Mouse (Mus musculus) heart, postnatal 36 days (tissue): ENCODE measurements around the gene Lrp11. TPM values are rescaled to one million over a fixed set of nuclear protein-coding genes. Genes with fewer than 3 reads are reported as not detected.

Experiments
- DNase-seq, 2 experiments: peaks; one replicate each; pipeline ENCODE4 v3.0.0; 2021 to 2022
- intact Hi-C: fragments of 180-260 bp; cut with DNase I; formaldehyde crosslinking; loops from one replicate; pipeline ENCODE4 v1.15.1; 2025
- total RNA-seq, 2 experiments: library from RNA; stranded (reverse); gene quantifications; 2 replicates each; pipeline ENCODE4 v1.2.3; 2021

Gene Lrp11
- total RNA-seq, 2 experiments from 2014 or later, result 1.6 to 2.4 TPM

GRCm38 (mm10) chr10:7622378-7622777, 32.8 kb downstream of the Lrp11 start:
- no peak for DNase-seq
- intact Hi-C loops, result no loop called here

DNA sequence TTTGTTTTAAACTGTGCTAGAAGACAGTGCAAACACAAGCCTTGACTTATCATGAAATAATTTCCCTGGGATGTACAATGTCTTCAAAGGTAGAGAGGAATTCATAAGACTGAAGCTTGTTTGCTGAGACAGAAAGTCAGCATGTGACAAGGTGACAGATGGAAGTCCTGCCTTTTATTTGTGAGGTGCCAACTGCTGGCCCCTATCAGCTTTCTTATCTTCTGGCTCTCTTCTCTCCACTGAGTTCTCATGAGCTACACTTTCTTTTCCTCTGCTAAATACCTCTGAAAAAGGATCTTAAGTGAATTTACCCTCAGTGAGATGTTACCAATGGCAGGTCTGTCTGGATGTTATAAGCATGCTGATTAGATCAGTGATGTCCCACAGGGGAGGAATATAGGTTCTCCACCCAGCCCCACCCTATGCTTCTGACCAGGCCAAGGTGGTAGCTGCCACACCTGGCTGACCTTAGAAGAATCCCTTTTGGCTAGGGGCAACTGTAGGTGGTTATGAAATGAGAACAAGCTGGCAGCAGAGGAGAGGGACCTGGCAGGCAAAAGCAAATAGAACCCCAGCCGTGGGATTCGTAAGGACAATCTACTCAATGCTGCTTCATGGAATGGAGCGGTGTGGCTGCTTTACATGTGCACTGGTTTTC, 34.4 kb downstream of the Lrp11 start:
- no peak for DNase-seq
- intact Hi-C loops, result no loop called here

DNA sequence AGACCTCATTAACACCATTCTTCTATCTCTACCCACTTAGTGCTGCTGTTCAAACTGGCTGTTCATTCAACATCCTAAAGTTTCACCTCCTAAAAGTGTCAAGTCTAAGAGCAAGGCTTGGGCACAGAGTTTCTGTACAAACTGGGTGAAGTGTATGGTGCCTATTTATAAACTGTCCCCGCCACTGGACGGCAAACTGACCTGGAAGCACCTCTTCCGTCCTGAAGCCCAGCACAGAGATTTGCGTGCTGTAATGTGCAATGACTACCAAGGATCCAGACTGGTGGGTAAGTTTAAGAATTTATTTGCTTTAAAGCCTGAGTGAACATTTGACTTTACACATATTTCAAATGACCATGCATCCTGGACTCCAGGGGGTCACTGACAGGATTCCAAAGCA, 39.5 kb downstream of the Lrp11 start:
- peak in 1 of 2 experiments; percentile 16 for DNase-seq
- intact Hi-C loops, result no loop called here

DNA sequence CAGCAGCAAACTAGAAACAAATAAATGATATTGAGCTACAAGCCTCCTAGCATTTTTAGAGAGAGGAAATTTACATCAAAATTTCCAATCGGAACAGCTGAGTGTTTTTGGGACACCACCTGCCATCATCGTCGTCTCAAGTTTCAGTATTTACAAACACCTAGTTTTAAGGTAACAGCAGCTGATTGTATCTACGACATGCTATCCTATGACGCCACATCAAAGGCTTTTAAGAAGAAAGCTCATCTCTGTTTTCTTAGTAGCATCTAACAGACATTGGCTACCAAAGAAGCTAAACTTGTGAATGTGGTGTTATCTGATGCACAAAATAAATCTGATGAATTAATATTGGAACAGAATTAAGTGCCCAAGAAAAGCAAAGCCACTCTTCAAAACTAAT, 40.7 kb downstream of the Lrp11 start:
- DNase-seq, result no peak
- intact Hi-C loops, result no loop called here

- intact Hi-C loops, result no loop called here
- DNase-seq, result no peak
These were observed 41.5 kb downstream of the Lrp11 start for GRCm38 (mm10) chr10:7630951-7631720.

GRCm38 (mm10) chr10:7640366-7640765, 50.8 kb downstream of the Lrp11 start:
- intact Hi-C loops, result no loop called here
- DNase-seq, result no peak

- intact Hi-C loops, result no loop called here
- DNase-seq, result no peak
These were observed 56.3 kb downstream of the Lrp11 start for GRCm38 (mm10) chr10:7645911-7646310.

DNA sequence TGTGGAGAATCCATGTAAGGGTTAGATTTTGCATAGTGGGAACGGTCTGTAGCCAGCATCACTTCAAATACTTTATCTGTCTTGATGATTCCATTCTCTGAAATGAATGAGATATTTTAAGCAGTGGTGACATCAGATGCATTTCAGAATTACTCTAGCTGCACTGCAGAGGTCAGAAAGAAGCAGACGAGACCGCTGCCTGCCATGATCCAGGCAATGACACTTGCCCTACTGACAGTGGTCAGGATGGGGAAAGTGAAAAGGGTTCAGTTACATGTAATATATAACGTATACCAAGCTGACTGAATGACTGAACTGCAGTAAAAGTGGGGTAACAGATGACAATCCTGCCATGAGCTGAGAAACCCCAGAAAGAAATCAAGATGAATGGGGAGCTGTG, 59.5 kb downstream of the Lrp11 start:
- intact Hi-C loops, result no loop called here
- no peak for DNase-seq

DNA sequence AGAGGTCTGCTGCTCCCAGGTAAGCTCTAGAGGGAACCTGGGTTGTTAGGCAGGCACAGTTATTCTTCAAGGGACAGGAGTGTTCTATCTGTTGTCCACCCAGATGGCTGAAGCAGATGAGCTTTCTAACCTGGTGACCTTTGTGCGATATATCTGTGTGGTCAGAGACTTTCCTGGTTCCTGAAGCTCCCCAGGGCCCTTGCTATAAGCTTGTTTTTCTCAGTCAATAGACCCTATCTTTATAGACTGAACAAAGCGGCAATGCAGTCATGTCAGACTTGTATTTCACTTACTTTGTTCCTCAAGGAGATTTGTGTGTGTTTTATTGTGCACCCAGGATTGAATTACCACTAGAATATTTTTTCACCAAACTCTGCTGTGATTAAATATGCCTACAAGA, 61.5 kb downstream of the Lrp11 start:
- intact Hi-C loops, result no loop called here
- DNase-seq, result no peak

DNA sequence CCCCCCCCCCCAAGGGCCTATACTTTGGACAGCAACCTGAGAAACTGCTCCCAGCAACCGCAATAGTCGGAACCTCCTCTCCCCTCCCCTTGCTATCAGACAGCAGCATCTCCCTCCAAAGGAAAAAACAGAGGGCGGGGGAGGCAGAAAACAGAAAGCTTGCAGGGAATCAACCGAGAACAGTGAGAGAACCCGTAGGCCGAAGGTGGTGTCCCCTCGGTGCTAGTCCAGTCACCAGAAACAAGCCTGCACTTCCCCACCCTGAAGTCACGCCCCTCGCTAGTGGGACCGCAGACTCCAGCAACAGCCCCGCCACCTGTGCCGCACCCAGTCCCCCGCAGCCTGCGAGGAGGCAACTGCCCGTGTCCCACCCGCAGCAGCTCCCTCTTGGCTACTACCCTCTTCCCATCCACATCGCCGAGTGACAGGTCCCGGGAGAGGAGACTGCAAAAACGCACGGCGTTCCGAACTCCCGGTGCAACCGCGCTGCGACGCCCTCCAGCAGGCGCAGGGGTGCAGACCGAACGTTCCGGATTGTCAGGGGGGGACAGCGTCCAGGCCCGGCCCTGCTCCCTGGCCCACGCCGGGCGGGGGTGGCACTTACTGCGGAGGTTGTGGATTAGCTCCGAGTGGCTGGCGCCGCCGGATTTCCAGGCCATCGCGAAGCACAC, 73.0 kb downstream of the Lrp11 start:
- intact Hi-C loops, result loop anchor here (1.0 to 5.0 kb wide), 2 partner anchors 19 to 190 kb away; partner anchors contain the start of genes Lats1, Pcmt1 and Ulbp1
- no peak for DNase-seq

- intact Hi-C loops, result loop anchor here (1.0 to 5.0 kb wide), 2 partner anchors 18 to 191 kb away; partner anchors contain the start of genes Lats1, Pcmt1 and Ulbp1
- peak; percentile 94 to 96 for DNase-seq
These were observed 73.8 kb downstream of the Lrp11 start for GRCm38 (mm10) chr10:7663159-7664026.

GRCm38 (mm10) chr10:7664027-7664526, 74.5 kb downstream of the Lrp11 start:
- intact Hi-C loops, result loop anchor here (5.0 kb wide), 1 partner anchor 192 kb away; the partner anchor contains the start of gene Ulbp1
- DNase-seq, result no peak

GRCm38 (mm10) chr10:7664889-7665288, 75.3 kb downstream of the Lrp11 start:
- intact Hi-C loops, result loop anchor here (5.0 kb wide), 1 partner anchor 193 kb away; the partner anchor contains the start of gene Ulbp1
- no peak for DNase-seq

DNA sequence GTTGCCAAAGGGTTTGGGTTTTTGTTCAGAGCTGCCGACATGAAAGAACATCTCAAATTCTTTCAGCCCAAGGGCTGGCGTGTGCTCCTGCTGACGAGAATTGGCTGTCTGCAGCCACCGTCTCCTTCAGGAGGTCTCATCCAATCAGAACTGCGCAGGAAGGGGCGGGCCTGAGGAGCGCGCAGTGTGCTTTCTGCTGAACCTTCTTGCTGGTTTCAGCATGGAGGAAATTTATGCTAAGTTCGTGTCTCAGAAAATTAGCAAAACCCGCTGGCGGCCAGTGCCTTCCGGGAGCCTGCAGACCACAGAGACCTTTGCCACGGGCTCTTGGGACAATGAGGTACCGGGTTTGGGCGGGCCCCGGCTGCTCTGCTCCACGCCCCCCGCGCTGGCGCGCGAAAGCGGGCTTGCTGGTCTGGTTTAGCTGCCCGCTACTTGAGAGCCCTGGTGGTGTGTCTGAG, 77.8 kb downstream of the Lrp11 start, which contains the start of gene Nup43:
Gene Nup43, plus strand, starts transcription at position 162 of the 461 bp plus-strand sequence.
- intact Hi-C loops, result no loop called here
- peak; percentile 91 to 93 for DNase-seq

GRCm38 (mm10) chr10:7673673-7674072, 84.1 kb downstream of the Lrp11 start:
- DNase-seq, result no peak
- intact Hi-C loops, result no loop called here

Other genes starting within 250 kb of the Lrp11 start
- 1 to 10 TPM; 2.1 to 2.3 TPM for gene Ulbp1, start 116.2 kb upstream of the Lrp11 start, total RNA-seq
- gene Nup43, start 77.7 kb downstream of the Lrp11 start, total RNA-seq, result 1 to 10 TPM; 5.3 to 5.5 TPM
- 10 to 100 TPM; 92.8 to 95.6 TPM for gene Pcmt1, start 91.3 kb downstream of the Lrp11 start, total RNA-seq
- 10 to 100 TPM; 11.6 to 13.0 TPM for gene Lats1, start 91.4 kb downstream of the Lrp11 start, total RNA-seq
- gene Katna1, start 136.2 kb downstream of the Lrp11 start, total RNA-seq, result 10 to 100 TPM; 11.7 to 14.2 TPM
- 100 to 1,000 TPM; 111 to 119 TPM for gene Ginm1, start 203.0 kb downstream of the Lrp11 start, total RNA-seq
- gene Ppil4, start 203.1 kb downstream of the Lrp11 start, total RNA-seq, result 10 to 100 TPM; 14.9 to 15.7 TPM
- under 1 TPM; 0.38 to 0.42 TPM for gene Zc3h12d, start 242.7 kb downstream of the Lrp11 start, total RNA-seq